Mouse (Mus musculus) layer of hippocampus, adult 18-20 months (tissue): ENCODE results near the gene Mrpl14. TPM values are rescaled to one million over a fixed set of nuclear protein-coding genes. Genes with fewer than 3 reads are reported as not detected.

ENCODE experiments used
- DNase-seq, 2 experiments: peaks; one replicate each; pipeline ENCODE4 v3.0.0; 2022; ENCODE audit warnings: low spot score in 2 of 2
- total RNA-seq, 2 experiments: library from RNA; stranded (reverse); gene quantifications; 2 replicates each; pipeline ENCODE4 v1.2.3; 2021

Gene Mrpl14
- total RNA-seq, 2 experiments from 2014 or later = 37.2 to 42.5 TPM

GRCm38 (mm10) chr17:45685171-45686092 is 690 bp upstream of the Mrpl14 start:
- DNase-seq = peak in 1 of 2 experiments; percentile 42

DNA sequence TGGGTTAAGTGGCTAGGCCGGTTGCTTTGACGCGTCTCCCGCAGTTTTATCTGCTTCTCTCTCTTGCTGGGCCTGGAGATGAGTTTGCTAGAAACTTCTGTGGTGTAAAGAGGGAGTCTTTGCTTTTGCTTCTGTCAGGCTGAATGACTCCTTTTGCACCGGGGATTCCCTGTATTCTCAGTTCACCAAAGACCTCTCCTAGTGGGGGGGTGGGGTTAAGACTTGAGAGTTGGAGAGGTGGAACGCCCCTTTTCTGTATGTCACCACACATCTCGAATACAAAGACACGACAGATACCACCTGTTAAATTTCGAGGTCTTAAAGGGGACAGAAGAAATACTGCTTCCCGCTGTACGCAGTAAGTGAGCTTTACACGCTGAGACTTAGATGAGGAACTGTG is 594 bp downstream of the Mrpl14 start, which contains the start of gene Tmem63b:
TSS of gene Tmem63b (minus strand) at position 190 of the 400 bp plus-strand sequence.
- no peak for DNase-seq

- DNase-seq = no peak
These were observed 3.0 kb downstream of the Mrpl14 start for GRCm38 (mm10) chr17:45689120-45689519.

DNA sequence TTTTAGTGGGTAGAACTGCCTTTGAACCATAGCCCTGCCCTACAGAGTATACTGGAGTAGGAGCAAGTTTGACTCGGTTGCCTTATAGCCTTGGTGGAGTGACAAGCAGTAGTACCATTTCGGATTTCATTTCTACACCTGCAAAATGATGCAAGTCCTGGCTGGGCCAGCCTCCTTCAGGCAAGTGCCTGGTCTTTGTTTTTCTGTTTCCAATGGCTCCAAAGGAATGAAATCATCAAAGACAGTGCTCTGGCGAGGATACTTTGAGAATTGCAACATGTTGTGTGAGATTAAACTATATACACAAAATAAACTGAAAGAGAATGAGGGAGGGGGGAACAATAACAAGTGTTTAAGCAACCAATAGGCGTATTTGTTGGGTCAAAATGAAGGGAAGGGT is 3.9 kb downstream of the Mrpl14 start:
- no peak for DNase-seq

DNA sequence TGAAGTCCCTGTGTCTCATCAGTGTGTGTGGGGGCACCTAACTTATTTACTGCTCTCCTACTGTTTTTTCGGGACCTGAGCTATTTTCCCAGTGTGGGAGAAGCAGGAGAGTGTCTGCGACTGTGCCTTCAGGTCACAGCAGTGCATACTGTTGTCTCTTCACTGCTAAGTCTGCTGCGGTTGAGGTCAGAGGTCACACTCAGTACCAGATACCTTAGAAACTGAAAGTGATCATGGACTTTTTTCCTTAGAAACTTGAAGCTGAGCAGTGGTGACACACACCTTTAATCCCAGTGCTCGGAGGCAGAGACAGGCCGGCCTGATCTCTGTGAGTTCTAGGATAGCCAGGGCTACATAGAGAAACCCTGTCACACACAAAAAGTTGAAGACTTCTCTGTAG is 6.0 kb downstream of the Mrpl14 start:
- no peak for DNase-seq

DNA sequence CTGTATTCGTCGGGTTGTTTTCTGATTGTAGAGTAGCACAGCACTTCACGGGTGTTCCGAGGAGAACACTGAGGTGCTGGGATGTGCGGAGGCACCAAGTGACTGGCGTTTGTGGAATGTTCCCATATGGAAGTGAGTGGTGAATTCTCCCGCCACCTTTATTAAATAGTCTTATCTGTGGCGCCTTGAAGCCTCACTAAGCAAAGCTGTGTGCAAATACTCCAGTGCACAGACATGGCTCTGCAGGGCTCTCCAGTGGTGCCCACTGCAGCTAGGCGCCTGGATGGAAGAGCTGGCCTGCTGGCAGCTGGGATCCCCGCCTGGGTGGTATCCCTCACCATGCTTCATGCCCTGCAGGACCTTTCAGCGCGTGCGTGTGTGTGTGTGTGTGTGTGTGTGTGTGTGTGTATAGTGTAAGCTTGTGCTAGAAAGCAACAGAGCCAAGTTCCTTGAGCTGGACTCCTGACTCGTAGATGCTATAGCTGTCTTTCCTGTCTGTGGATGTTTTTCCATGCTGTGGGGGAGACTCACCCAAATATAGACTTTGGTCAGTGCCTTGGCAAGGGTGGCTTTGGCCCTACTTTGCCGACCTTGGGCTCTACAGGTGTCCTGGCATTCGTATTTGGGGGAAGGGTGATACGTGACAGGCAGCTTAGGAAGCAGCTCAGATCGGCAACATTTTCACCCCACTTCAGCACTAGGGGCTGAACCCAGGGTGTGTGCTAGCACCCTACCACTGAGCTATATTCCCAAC is 7.9 kb downstream of the Mrpl14 start:
- DNase-seq = no peak

- DNase-seq = no peak
These were observed 9.4 kb downstream of the Mrpl14 start for GRCm38 (mm10) chr17:45695227-45696120.

DNA sequence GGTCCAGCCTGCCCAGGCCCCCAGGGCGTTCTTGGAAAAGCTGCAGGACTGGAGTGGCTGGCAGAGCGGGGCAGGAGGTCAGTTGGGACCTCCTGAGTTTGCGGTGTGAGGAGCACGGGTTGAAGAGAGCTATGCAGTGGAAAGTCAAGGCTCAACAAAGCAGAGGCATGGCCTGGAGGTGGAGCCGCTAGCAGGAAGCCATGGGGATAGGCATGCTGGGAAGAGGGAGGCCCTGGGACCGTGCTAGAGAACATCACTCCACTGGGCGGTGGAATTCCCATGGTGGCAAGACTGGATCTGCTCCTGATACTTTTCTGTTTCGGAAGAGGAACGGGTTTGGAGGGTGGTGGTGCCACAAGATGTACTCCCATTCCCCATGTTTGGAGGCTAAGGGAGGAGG is 10.9 kb downstream of the Mrpl14 start:
- DNase-seq = no peak

- DNase-seq = no peak
These were observed 12.2 kb downstream of the Mrpl14 start for GRCm38 (mm10) chr17:45698368-45698767.

- DNase-seq = no peak
These were observed 13.1 kb downstream of the Mrpl14 start for GRCm38 (mm10) chr17:45699039-45699740.

DNA sequence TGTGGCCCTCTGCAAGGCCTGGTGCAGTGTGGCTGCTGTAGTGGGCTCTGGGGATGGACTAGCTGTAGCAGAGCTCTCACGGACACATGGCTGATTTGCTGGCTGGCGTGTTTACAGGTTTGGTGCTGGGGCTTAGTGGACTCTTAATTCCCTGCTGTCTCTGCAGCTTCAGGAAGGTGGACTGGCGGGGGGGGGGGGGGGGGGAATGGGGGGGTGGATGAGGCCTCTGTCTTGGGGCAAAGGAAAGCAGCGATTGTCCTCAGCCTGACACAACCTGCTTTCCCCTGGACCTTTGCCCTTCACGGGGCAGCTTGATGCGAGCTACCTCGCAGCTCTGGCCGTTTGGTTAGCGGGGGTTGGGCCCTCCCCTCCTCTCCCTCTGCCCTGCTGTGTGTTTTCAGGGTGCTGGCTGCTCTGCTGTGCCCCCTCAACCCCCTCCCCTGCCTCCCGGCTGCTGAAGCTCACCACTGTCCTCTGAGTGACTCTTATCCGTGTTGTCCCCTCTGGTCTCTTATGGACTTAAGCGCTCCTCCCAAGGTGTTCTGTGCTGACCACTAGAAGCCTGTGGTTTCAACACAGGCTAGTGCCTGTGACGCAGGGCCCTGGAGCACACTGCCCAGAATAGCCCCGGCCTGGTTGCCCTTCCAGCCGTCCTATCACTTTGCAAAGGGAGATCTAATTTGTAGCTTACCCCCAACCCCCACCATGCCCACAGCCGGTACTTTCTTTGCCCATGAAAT is 14.5 kb downstream of the Mrpl14 start:
- no peak for DNase-seq

DNA sequence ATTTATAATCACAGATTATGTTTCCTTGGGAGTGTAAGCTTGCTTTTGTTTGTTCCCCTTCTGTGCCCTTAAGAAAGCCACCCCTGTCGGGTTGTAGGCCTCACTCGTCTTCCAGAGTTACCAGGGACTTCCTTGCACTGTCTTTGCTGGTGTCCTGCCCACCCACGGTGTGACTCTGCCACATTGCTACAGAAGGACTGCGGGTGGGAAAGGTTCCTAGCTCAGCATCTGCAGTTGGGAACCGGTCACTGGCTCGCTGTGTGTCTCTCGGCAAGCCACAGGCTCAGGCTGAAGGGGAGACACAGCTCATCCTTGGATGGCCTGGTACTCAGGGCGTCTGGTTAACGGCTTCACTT is 15.1 kb downstream of the Mrpl14 start:
- DNase-seq = no peak

DNA sequence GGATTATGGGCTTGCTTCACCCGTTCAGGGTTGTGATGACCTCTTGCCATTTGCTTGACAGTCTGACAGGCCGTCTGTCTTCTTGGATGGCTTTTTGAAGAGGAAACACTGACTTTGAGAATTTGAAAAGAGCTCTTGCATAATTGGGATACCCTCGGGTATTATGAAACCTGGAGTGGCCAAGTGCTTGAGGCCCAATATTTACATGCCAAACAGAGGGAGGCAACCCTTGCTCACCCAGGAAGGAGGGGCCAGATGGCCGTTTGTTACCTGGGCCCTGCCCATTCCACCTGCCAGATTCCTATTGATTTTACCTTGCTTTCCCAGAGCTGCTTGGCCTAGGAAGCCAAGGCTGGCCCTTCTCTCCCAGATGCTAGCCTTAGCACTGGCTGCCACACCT is 16.1 kb downstream of the Mrpl14 start:
- no peak for DNase-seq

GRCm38 (mm10) chr17:45703187-45703586 is 17.1 kb downstream of the Mrpl14 start:
- DNase-seq = no peak

DNA sequence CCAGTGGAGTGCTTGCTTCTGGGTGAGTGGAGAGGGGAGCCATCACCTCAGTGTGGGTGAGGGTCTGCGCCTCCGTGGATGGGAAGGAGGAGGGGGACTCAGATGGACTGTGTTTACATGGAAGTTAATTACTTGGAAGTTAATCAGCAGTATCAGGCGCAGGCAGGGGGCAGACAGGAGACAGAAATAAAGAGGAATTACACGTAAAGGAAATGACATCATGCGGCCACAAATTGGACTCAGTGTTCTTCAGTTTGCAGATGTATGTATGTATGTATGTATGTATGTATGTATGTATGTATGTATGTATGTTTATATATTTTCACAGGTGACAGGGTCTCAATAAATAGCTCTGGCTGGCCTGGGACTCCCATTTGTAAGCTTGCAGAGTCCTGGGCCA is 20.7 kb downstream of the Mrpl14 start:
- no peak for DNase-seq

- no peak for DNase-seq
These were observed 21.3 kb downstream of the Mrpl14 start for GRCm38 (mm10) chr17:45707376-45707775.

- no peak for DNase-seq
These were observed 22.1 kb downstream of the Mrpl14 start for GRCm38 (mm10) chr17:45708179-45708578.

- no peak for DNase-seq
These were observed 23.7 kb downstream of the Mrpl14 start for GRCm38 (mm10) chr17:45709829-45710228.

- DNase-seq = no peak
These were observed 24.3 kb downstream of the Mrpl14 start for GRCm38 (mm10) chr17:45710407-45710806.

GRCm38 (mm10) chr17:45711525-45711924 is 25.4 kb downstream of the Mrpl14 start:
- DNase-seq = no peak
